Mouse (Mus musculus) spleen, adult 2 months (tissue): Measurements from ENCODE around the gene Hnf1a.

ENCODE experiments used
- CTCF ChIP-seq: fragments of 200-500 bp; IDR thresholded peaks from 2 replicates; pipeline ENCODE4 v1.5.1; 2011; ENCODE audit warnings: mild to moderate bottlenecking, inconsistent platforms; ENCODE audit not compliant: insufficient read depth, insufficient read length, insufficient replicate concordance; ENCODE audit errors: extremely low read depth
- POLR2A ChIP-seq: fragments of 200-500 bp; IDR thresholded peaks from 2 replicates; pipeline ENCODE4 v1.6.1; 2011; ENCODE audit warnings: low read depth, low read length, inconsistent platforms

- peak; percentile 19; the same call in 1 of the 2 replicates for TF ChIP-seq CTCF
- TF ChIP-seq POLR2A = peak; percentile 10
Observed at GRCm38 (mm10) chr5:114921551-114922365, 49.1 kb downstream of the Hnf1a start.
